Mouse (Mus musculus): ENCODE results near the gene Pclaf. TPM values are rescaled to one million over a fixed set of nuclear protein-coding genes. Genes with fewer than 3 reads are reported as not detected.

The Pclaf gene
- polyA plus RNA-seq (2014; fragmentation: Nextera tagmentation; extraction: Ambion mirVana): 244 and 273 TPM in 2 replicates

- Histone ChIP-seq H3K36me3 (replicated peaks; ENCODE audit: control insufficient read depth, insufficient read depth, low read depth, low read length) (peaks cover 2% of the 10 kb centered on the region), H3K4me1 (ENCODE audit: control insufficient read depth, insufficient read depth, low read length) (no peaks in the 10 kb centered on the region), H3K4me3 (ENCODE audit: low read depth, low read length) (peak within 1 kb of the TSS; percentile 76), H3K27me3 (ENCODE audit: control insufficient read depth, insufficient read depth, low read length) (no peaks in the 10 kb centered on the region), H3K4me2 (ENCODE audit: low read depth, low read length) (peak within 1 kb of the TSS; percentile 65), H3K9me3 (replicated peaks; ENCODE audit: control insufficient read depth, low read length) (no peaks in the 10 kb centered on the region), H3K9ac (replicated peaks; ENCODE audit: low read length) (peak within 1 kb of the TSS; percentile 87), H3K27ac (replicated peaks; ENCODE audit: low read depth, low read length) (peak within 1 kb of the TSS; percentile 20; the same call in 1 of the 2 replicates)
- ATAC-seq (replicated peaks; ENCODE audit: insufficient number of reproducible peaks, low FRiP score, low TSS enrichment, low read depth) (peak; percentile 96), DNase-seq (ENCODE audit: low spot score) (peak; percentile 95)
- WGBS: 0% methylated on average over 21 of the region's 21 CpGs
Measured at GRCm38 (mm10) chr9:65890143-65890628, at the start of gene Pclaf. Pclaf (plus strand) TSS chr9:65890237.

- Histone ChIP-seq H3K4me3 (ENCODE audit: low read depth, low read length) (no peak overlapping the region), H3K36me3 (replicated peaks; ENCODE audit: control insufficient read depth, insufficient read depth, low read depth, low read length) (no peaks in the 10 kb centered on the region), H3K9me3 (replicated peaks; ENCODE audit: control insufficient read depth, low read length) (no peaks in the 10 kb centered on the region), H3K27ac (replicated peaks; ENCODE audit: low read depth, low read length) (no peak overlapping the region), H3K4me2 (ENCODE audit: low read depth, low read length) (no peak overlapping the region), H3K4me1 (ENCODE audit: control insufficient read depth, insufficient read depth, low read length) (no peaks in the 10 kb centered on the region), H3K27me3 (ENCODE audit: control insufficient read depth, insufficient read depth, low read length) (no peaks in the 10 kb centered on the region), H3K9ac (replicated peaks; ENCODE audit: low read length) (no peak overlapping the region)
- WGBS: 84% methylated on average over 7 of the region's 7 CpGs
- DNase-seq (ENCODE audit: low spot score) (no peak), ATAC-seq (replicated peaks; ENCODE audit: insufficient number of reproducible peaks, low FRiP score, low TSS enrichment, low read depth) (no peak)
Measured at GRCm38 (mm10) chr9:65844421-65845165, 45.4 kb upstream of the Pclaf start.

- Histone ChIP-seq H3K27ac (replicated peaks; ENCODE audit: low read depth, low read length) (no peak overlapping the region), H3K4me3 (ENCODE audit: low read depth, low read length) (no peak overlapping the region), H3K27me3 (ENCODE audit: control insufficient read depth, insufficient read depth, low read length) (no peaks in the 10 kb centered on the region), H3K4me2 (ENCODE audit: low read depth, low read length) (no peak overlapping the region), H3K36me3 (replicated peaks; ENCODE audit: control insufficient read depth, insufficient read depth, low read depth, low read length) (no peaks in the 10 kb centered on the region), H3K4me1 (ENCODE audit: control insufficient read depth, insufficient read depth, low read length) (no peaks in the 10 kb centered on the region), H3K9ac (replicated peaks; ENCODE audit: low read length) (no peak overlapping the region), H3K9me3 (replicated peaks; ENCODE audit: control insufficient read depth, low read length) (no peaks in the 10 kb centered on the region)
- no peak for ATAC-seq (replicated peaks; ENCODE audit: insufficient number of reproducible peaks, low FRiP score, low TSS enrichment, low read depth)
- no peak for DNase-seq (ENCODE audit: low spot score)
Measured at GRCm38 (mm10) chr9:65848154-65848553, 41.9 kb upstream of the Pclaf start.

- DNase-seq (ENCODE audit: low spot score) (peak; percentile 52), ATAC-seq (replicated peaks; ENCODE audit: insufficient number of reproducible peaks, low FRiP score, low TSS enrichment, low read depth) (no peak)
- 29% methylated on average over 1 of the region's 1 CpGs for WGBS
- Histone ChIP-seq H3K36me3 (replicated peaks; ENCODE audit: control insufficient read depth, insufficient read depth, low read depth, low read length) (no peaks in the 10 kb centered on the region), H3K9ac (replicated peaks; ENCODE audit: low read length) (no peak overlapping the region), H3K4me3 (ENCODE audit: low read depth, low read length) (no peak overlapping the region), H3K4me1 (ENCODE audit: control insufficient read depth, insufficient read depth, low read length) (no peaks in the 10 kb centered on the region), H3K27me3 (ENCODE audit: control insufficient read depth, insufficient read depth, low read length) (no peaks in the 10 kb centered on the region), H3K27ac (replicated peaks; ENCODE audit: low read depth, low read length) (no peak overlapping the region), H3K9me3 (replicated peaks; ENCODE audit: control insufficient read depth, low read length) (no peaks in the 10 kb centered on the region), H3K4me2 (ENCODE audit: low read depth, low read length) (no peak overlapping the region)
Measured at GRCm38 (mm10) chr9:65850203-65850602, 39.8 kb upstream of the Pclaf start.

- Histone ChIP-seq H3K9ac (replicated peaks; ENCODE audit: low read length) (no peak overlapping the region), H3K27ac (replicated peaks; ENCODE audit: low read depth, low read length) (no peak overlapping the region), H3K36me3 (replicated peaks; ENCODE audit: control insufficient read depth, insufficient read depth, low read depth, low read length) (no peaks in the 10 kb centered on the region; the same call in 1 of the 2 replicates), H3K4me3 (ENCODE audit: low read depth, low read length) (no peak overlapping the region), H3K9me3 (replicated peaks; ENCODE audit: control insufficient read depth, low read length) (no peaks in the 10 kb centered on the region), H3K27me3 (ENCODE audit: control insufficient read depth, insufficient read depth, low read length) (no peaks in the 10 kb centered on the region), H3K4me1 (ENCODE audit: control insufficient read depth, insufficient read depth, low read length) (no peaks in the 10 kb centered on the region), H3K4me2 (ENCODE audit: low read depth, low read length) (no peak overlapping the region)
- WGBS: 79% methylated on average over 1 of the region's 1 CpGs
- DNase-seq (ENCODE audit: low spot score) (no peak), ATAC-seq (replicated peaks; ENCODE audit: insufficient number of reproducible peaks, low FRiP score, low TSS enrichment, low read depth) (no peak)
Measured at GRCm38 (mm10) chr9:65859656-65860055, 30.4 kb upstream of the Pclaf start.

- H3K4me2 ChIP-seq (ENCODE audit: low read depth, low read length): peak overlapping the region; percentile 39
- H3K9ac ChIP-seq (replicated peaks; ENCODE audit: low read length): peak overlapping the region; percentile 81
- ATAC-seq (replicated peaks; ENCODE audit: insufficient number of reproducible peaks, low FRiP score, low TSS enrichment, low read depth): peak; percentile 94
- under 1% methylated on average over 37 of the region's 37 CpGs for WGBS
- no peaks in the 10 kb centered on the region for H3K4me1 ChIP-seq (ENCODE audit: control insufficient read depth, insufficient read depth, low read length)
- H3K4me3 ChIP-seq (ENCODE audit: low read depth, low read length): peak overlapping the region; percentile 71
- H3K36me3 ChIP-seq (replicated peaks; ENCODE audit: control insufficient read depth, insufficient read depth, low read depth, low read length): no peaks in the 10 kb centered on the region
- H3K27ac ChIP-seq (replicated peaks; ENCODE audit: low read depth, low read length): no peak overlapping the region; the same call in 1 of the 2 replicates
- no peaks in the 10 kb centered on the region for H3K9me3 ChIP-seq (replicated peaks; ENCODE audit: control insufficient read depth, low read length)
- DNase-seq (ENCODE audit: low spot score): peak; percentile 94
- no peaks in the 10 kb centered on the region for H3K27me3 ChIP-seq (ENCODE audit: control insufficient read depth, insufficient read depth, low read length)
Measured at GRCm38 (mm10) chr9:65884564-65885315, 5.3 kb upstream of the Pclaf start.

GRCm38 (mm10) chr9:65891126-65891525, 1.1 kb downstream of the Pclaf start:
- DNase-seq (ENCODE audit: low spot score): peak; percentile 52
- H3K9ac ChIP-seq (replicated peaks; ENCODE audit: low read length): peak overlapping the region; percentile 87
- H3K4me3 ChIP-seq (ENCODE audit: low read depth, low read length): peak overlapping the region; percentile 76
- no peaks in the 10 kb centered on the region for H3K9me3 ChIP-seq (replicated peaks; ENCODE audit: control insufficient read depth, low read length)
- 3% methylated on average over 5 of the region's 5 CpGs for WGBS
- no peaks in the 10 kb centered on the region for H3K27me3 ChIP-seq (ENCODE audit: control insufficient read depth, insufficient read depth, low read length)
- H3K4me2 ChIP-seq (ENCODE audit: low read depth, low read length): peak overlapping the region; percentile 65
- peaks cover 2% of the 10 kb centered on the region for H3K36me3 ChIP-seq (replicated peaks; ENCODE audit: control insufficient read depth, insufficient read depth, low read depth, low read length)
- no peak overlapping the region; the same call in 1 of the 2 replicates for H3K27ac ChIP-seq (replicated peaks; ENCODE audit: low read depth, low read length)
- no peaks in the 10 kb centered on the region for H3K4me1 ChIP-seq (ENCODE audit: control insufficient read depth, insufficient read depth, low read length)
- ATAC-seq (replicated peaks; ENCODE audit: insufficient number of reproducible peaks, low FRiP score, low TSS enrichment, low read depth): no peak

- Histone ChIP-seq H3K27me3 (ENCODE audit: control insufficient read depth, insufficient read depth, low read length) (no peaks in the 10 kb centered on the region), H3K4me1 (ENCODE audit: control insufficient read depth, insufficient read depth, low read length) (no peaks in the 10 kb centered on the region), H3K27ac (replicated peaks; ENCODE audit: low read depth, low read length) (no peak overlapping the region), H3K9ac (replicated peaks; ENCODE audit: low read length) (no peak overlapping the region), H3K4me3 (ENCODE audit: low read depth, low read length) (no peak overlapping the region), H3K36me3 (replicated peaks; ENCODE audit: control insufficient read depth, insufficient read depth, low read depth, low read length) (peaks cover 5% of the 10 kb centered on the region), H3K9me3 (replicated peaks; ENCODE audit: control insufficient read depth, low read length) (no peaks in the 10 kb centered on the region), H3K4me2 (ENCODE audit: low read depth, low read length) (no peak overlapping the region)
- no peak for ATAC-seq (replicated peaks; ENCODE audit: insufficient number of reproducible peaks, low FRiP score, low TSS enrichment, low read depth)
- WGBS: 86% methylated on average over 2 of the region's 2 CpGs
- no peak for DNase-seq (ENCODE audit: low spot score)
Measured at GRCm38 (mm10) chr9:65896977-65897376, 6.9 kb downstream of the Pclaf start.

All from embryonic facial prominence, embryonic 11.5 days (tissue).